Mouse (Mus musculus) midbrain, embryonic 13.5 days (tissue): ENCODE measurements around the gene Srsf2. TPM values are rescaled to one million over a fixed set of nuclear protein-coding genes. Genes with fewer than 3 reads are reported as not detected.
"Not testable (repeated sequence)": the region's sequence is repeated elsewhere in the genome, so short reads cannot be mapped to it uniquely, and the experiment has no call there.

Experiments used
- ATAC-seq: fragments of 200-750 bp; cut with Nextera tagmentation; 2 replicates; pipeline ENCODE4 v1.8.0; 2017; ENCODE audit warnings: mild to moderate bottlenecking, moderate TSS enrichment, moderate library complexity
- H3K27ac ChIP-seq: fragments of 300-500 bp; sonication (generic); 2 replicates; pipeline ENCODE4 v1.5.1; 2015; ENCODE audit warnings: inconsistent platforms, mild to moderate bottlenecking, moderate library complexity
- H3K27me3 ChIP-seq: fragments of 300-500 bp; sonication (generic); 2 replicates; pipeline ENCODE4 v1.6.1; 2015; ENCODE audit warnings: mild to moderate bottlenecking, inconsistent platforms
- H3K36me3 ChIP-seq: fragments of 300-500 bp; sonication (generic); 2 replicates; pipeline ENCODE4 v1.6.1; 2015; ENCODE audit warnings: mild to moderate bottlenecking, inconsistent platforms
- H3K4me1 ChIP-seq: fragments of 300-500 bp; sonication (generic); replicated peaks from 2 replicates; pipeline ENCODE4 v1.6.1; 2015; ENCODE audit warnings: inconsistent platforms
- H3K4me2 ChIP-seq: fragments of 300-500 bp; sonication (generic); replicated peaks from 2 replicates; pipeline ENCODE4 v1.6.1; 2015; ENCODE audit warnings: moderate library complexity, mild to moderate bottlenecking, inconsistent platforms
- H3K4me3 ChIP-seq: fragments of 300-500 bp; sonication (generic); replicated peaks from 2 replicates; pipeline ENCODE4 v1.5.1; 2015; ENCODE audit warnings: mild to moderate bottlenecking, inconsistent platforms
- H3K9ac ChIP-seq: fragments of 300-500 bp; sonication (generic); replicated peaks from 2 replicates; pipeline ENCODE4 v1.6.1; 2015; ENCODE audit warnings: mild to moderate bottlenecking, inconsistent platforms
- H3K9me3 ChIP-seq: fragments of 300-500 bp; sonication (generic); 2 replicates; pipeline ENCODE4 v1.6.1; 2016; ENCODE audit warnings: mild to moderate bottlenecking, inconsistent platforms
- WGBS: fragments of 180-500 bp; shearing (Covaris S2); methylation state at CpG from one replicate; pipeline ENCODE4 v1.1.7; 2015; 5-methylcytosine and 5-hydroxymethylcytosine counted together
- polyA plus RNA-seq: library from polyadenylated mRNA; unstranded; fragments of >200 nt; fragmentation: Nextera tagmentation; extraction: Ambion mirVana; gene quantifications from 2 replicates; pipeline ENCODE4 v1.2.1, GENCODE M21; 2015

The Srsf2 gene
- polyA plus RNA-seq, 1 experiment from 2014 or later: 659 TPM

DNA sequence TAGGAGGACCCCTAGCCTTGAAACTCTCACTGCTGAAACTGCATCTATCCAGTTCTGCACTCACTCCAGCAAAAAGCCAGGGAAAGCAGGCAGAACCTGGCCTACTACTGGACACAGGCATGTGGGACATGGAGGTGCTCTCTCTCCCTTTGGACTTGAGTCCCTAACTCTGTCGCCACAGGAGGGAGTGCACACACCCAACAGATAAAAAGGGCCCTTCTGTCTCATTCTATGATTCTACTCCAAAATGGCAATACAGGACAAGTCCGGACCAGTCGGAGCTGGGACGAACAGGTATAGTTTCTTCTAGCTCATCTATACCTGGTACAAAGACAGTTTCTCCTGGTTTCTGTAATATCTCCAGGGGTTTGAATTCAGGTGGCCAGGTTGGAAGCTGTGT, 12.1 kb downstream of the Srsf2 start:
- Histone ChIP-seq H3K4me1 (peaks cover 58% of the 10 kb centered on the region), H3K9me3 (no peaks in the 10 kb centered on the region), H3K4me2 (peak overlapping the region; percentile 90), H3K36me3 (peaks cover 55% of the 10 kb centered on the region), H3K27me3 (no peaks in the 10 kb centered on the region), H3K27ac (no peak overlapping the region), H3K9ac (peak overlapping the region; percentile 94), H3K4me3 (peak overlapping the region; percentile 80)
- no peak for ATAC-seq
- 86% methylated on average over 4 of the region's 4 CpGs for WGBS

DNA sequence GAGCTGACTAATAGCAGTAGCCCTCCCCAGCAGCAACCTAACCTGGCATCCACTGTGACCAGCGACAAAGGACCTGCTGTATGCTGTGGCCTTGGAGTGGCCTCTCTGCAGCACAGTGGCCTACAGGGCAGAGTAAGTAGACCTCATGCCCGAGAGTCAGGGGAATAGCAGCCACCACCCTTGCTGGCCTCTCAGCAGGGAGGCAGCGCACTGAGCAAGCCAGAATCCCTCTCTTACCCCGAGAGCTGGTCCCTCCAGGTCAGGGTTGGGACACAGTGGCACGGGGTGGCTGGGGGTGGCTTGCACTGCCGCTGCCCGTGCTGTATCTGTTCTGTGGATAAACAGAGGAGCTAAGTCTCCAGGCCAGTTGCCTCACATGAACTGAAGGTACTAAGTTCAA, 13.3 kb downstream of the Srsf2 start:
- Histone ChIP-seq H3K9me3 (no peaks in the 10 kb centered on the region), H3K36me3 (peaks cover 66% of the 10 kb centered on the region), H3K4me3 (no peak overlapping the region), H3K4me2 (peak overlapping the region; percentile 22), H3K27me3 (no peaks in the 10 kb centered on the region), H3K27ac (no peak overlapping the region), H3K9ac (peak overlapping the region; percentile 94; the same call in 1 of the 2 replicates), H3K4me1 (peaks cover 47% of the 10 kb centered on the region)
- WGBS: 83% methylated on average over 7 of the region's 7 CpGs
- no peak for ATAC-seq

- WGBS: 93% methylated on average over 14 of the region's 14 CpGs
- peaks cover 73% of the 10 kb centered on the region for H3K36me3 ChIP-seq
- no peak for ATAC-seq
- no peak overlapping the region for H3K4me2 ChIP-seq
- peak overlapping the region; percentile 94; the same call in 1 of the 2 replicates for H3K9ac ChIP-seq
- peaks cover 40% of the 10 kb centered on the region for H3K4me1 ChIP-seq
- no peak overlapping the region for H3K27ac ChIP-seq
- no peak overlapping the region for H3K4me3 ChIP-seq
- no peaks in the 10 kb centered on the region for H3K9me3 ChIP-seq
- H3K27me3 ChIP-seq: no peaks in the 10 kb centered on the region
Measured at GRCm38 (mm10) chr11:116838936-116839335, 14.0 kb downstream of the Srsf2 start.

GRCm38 (mm10) chr11:116837441-116837840, 15.5 kb downstream of the Srsf2 start:
- Histone ChIP-seq H3K4me2 (no peak overlapping the region), H3K9ac (no peak overlapping the region), H3K27me3 (no peaks in the 10 kb centered on the region), H3K4me1 (peaks cover 44% of the 10 kb centered on the region), H3K36me3 (peaks cover 88% of the 10 kb centered on the region), H3K4me3 (no peak overlapping the region), H3K9me3 (no peaks in the 10 kb centered on the region), H3K27ac (no peak overlapping the region)
- no peak for ATAC-seq
- WGBS: 95% methylated on average over 10 of the region's 10 CpGs

GRCm38 (mm10) chr11:116836283-116836682, 16.6 kb downstream of the Srsf2 start:
- peaks cover 93% of the 10 kb centered on the region for H3K36me3 ChIP-seq
- 95% methylated on average over 4 of the region's 4 CpGs for WGBS
- H3K9me3 ChIP-seq: no peaks in the 10 kb centered on the region
- H3K4me3 ChIP-seq: no peak overlapping the region
- H3K4me2 ChIP-seq: no peak overlapping the region
- H3K27me3 ChIP-seq: no peaks in the 10 kb centered on the region
- H3K27ac ChIP-seq: no peak overlapping the region
- peaks cover 36% of the 10 kb centered on the region for H3K4me1 ChIP-seq
- ATAC-seq: no peak
- no peak overlapping the region for H3K9ac ChIP-seq

DNA sequence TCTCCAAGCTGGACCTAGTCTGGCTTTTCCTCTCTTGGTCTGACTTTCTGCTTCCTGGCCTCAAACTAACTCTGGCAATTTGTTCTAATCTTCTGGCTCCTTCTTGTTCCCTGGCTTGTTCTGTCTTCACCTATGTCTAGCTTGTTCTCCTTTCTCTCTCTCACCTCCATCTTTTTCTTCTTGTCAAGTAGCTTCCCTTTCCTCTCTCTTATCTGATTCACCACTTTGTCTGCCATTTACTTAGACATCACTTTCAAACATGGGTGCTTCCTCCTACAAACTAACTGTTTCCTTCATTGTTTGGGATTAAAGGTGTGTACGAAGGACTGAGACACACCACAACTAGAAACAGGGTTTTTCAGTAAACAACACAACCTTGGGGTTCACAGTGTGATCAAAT, 17.9 kb downstream of the Srsf2 start:
- WGBS: 98% methylated on average over 1 of the region's 1 CpGs
- H3K4me3 ChIP-seq: no peak overlapping the region
- H3K36me3 ChIP-seq: peaks cover 83% of the 10 kb centered on the region
- no peaks in the 10 kb centered on the region for H3K9me3 ChIP-seq
- no peak for ATAC-seq
- H3K9ac ChIP-seq: no peak overlapping the region
- H3K4me1 ChIP-seq: peaks cover 23% of the 10 kb centered on the region
- no peak overlapping the region for H3K4me2 ChIP-seq
- no peaks in the 10 kb centered on the region for H3K27me3 ChIP-seq
- H3K27ac ChIP-seq: no peak overlapping the region

DNA sequence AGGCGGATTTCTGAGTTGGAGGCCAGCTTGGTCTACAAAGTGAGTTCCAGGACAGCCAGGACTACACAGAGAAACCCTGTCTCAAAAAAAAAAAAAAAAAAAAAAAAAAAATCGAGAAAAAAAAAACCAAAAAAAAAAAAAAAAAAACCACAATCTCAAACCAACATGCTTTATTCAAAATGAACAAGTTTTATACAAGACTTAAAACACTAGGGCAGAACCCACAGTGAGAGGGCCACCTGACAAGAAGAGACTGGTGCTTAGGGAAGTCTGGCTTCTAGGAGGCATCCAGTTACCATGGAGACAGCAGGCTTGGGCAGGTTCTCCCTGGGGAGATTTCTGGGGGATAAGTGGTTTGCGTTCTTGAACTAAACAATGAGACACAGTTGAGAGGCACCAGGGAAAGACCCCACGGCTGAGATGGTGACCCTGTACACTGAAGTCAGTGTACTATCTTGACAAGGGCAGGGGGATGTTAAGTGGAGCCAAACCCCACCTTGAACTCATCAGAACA, 20.7 kb downstream of the Srsf2 start:
- peak overlapping the region; percentile 65 for H3K27ac ChIP-seq
- H3K36me3 ChIP-seq: peaks cover 56% of the 10 kb centered on the region
- no peaks in the 10 kb centered on the region for H3K9me3 ChIP-seq
- H3K4me2 ChIP-seq: no peak overlapping the region
- H3K4me3 ChIP-seq: no peak overlapping the region
- peaks cover 20% of the 10 kb centered on the region for H3K4me1 ChIP-seq
- WGBS: 26% methylated on average over 3 of the region's 4 CpGs
- peak overlapping the region; percentile 28; the same call in 1 of the 2 replicates for H3K9ac ChIP-seq
- 0 out of 2 replicates have a peak, but pooled peaks have one; percentile 35 for ATAC-seq
- H3K27me3 ChIP-seq: no peaks in the 10 kb centered on the region

DNA sequence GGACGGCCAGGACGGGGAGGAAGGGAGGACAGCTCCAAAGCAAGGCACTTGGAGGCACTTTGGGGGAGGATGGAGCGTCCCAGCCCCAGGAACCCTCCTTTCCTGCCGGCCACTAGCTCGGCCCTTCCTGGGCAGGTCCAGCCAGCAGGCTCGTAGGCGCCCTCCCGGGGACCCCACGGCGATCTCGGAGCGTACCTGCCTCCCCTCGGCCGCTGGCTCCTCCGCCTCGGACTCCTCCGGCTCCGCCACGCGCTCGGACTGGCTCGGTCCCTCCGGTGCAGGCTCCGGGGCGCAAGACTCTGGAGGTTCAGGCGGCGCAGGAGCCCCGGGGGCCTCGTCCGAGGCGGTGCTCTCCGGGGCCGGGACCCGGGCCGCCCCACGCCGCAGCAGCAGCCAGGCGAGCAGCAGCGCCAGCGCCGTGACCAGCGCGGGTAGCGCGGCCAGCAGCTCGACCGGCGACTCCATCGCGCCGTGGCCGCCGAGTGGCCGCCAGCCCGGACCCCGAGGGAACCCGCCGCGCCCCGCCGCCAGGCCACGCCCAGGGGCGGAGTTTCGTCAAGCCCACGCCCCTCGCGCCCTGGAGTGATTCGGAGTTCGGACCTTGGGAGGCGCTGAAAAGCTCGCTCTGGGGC, 25.2 kb downstream of the Srsf2 start, which contains the start of gene Mxra7:
Gene Mxra7 (minus strand): TSS at position 513 of the 632 bp plus-strand sequence.
- Histone ChIP-seq H3K4me2 (peak within 1 kb of the TSS; percentile 86), H3K4me1 (peaks cover 39% of the 10 kb centered on the region), H3K4me3 (peak within 1 kb of the TSS; percentile 69), H3K9ac (peak within 1 kb of the TSS; percentile 85), H3K9me3 (no peaks in the 10 kb centered on the region), H3K27ac (peak within 1 kb of the TSS; percentile 83), H3K36me3 (peaks cover 10% of the 10 kb centered on the region), H3K27me3 (no peaks in the 10 kb centered on the region)
- under 1% methylated on average over 68 of the region's 71 CpGs for WGBS
- peak; percentile 46 for ATAC-seq

GRCm38 (mm10) chr11:116826550-116827504, 26.1 kb downstream of the Srsf2 start:
- Histone ChIP-seq H3K9ac (peak overlapping the region; percentile 85), H3K4me2 (peak overlapping the region; percentile 86), H3K4me3 (peak overlapping the region; percentile 69), H3K4me1 (peaks cover 40% of the 10 kb centered on the region), H3K27me3 (no peaks in the 10 kb centered on the region), H3K36me3 (peaks cover 8% of the 10 kb centered on the region; the same call in 1 of the 2 replicates), H3K27ac (peak overlapping the region; percentile 83), H3K9me3 (no peaks in the 10 kb centered on the region)
- peak; percentile 28; the same call in 1 of the 2 replicates for ATAC-seq
- 11% methylated on average over 17 of the region's 17 CpGs for WGBS

DNA sequence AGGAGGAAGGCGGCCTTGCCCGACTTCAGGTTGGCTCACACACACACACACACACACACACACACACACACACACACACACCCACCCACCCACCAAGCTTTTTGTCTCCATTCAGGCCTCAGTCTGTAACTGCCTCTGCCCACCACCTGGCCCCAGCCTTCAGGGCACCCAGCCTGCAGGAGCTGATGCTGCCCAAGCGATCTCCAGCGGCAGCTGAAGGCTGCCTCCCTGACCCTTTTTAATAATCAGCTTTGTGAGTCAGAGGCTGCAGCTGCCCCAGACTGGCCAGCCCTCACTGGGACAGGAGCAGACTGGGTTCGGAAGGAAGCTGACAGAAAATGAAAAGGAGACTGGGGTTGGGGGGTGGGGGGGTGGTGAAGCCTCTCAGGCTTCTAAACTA, 27.7 kb downstream of the Srsf2 start:
- Histone ChIP-seq H3K4me1 (peaks cover 54% of the 10 kb centered on the region), H3K4me3 (peak overlapping the region; percentile 9), H3K27ac (peak overlapping the region; percentile 70), H3K9me3 (no peaks in the 10 kb centered on the region), H3K27me3 (no peaks in the 10 kb centered on the region), H3K4me2 (peak overlapping the region; percentile 86), H3K9ac (0 out of 2 replicates have a peak overlapping the region, but pooled peaks have one; percentile 44), H3K36me3 (no peaks in the 10 kb centered on the region)
- ATAC-seq: no peak
- WGBS: 35% methylated on average over 5 of the region's 5 CpGs

- H3K4me3 ChIP-seq, ATAC-seq, H3K9me3 ChIP-seq, H3K27me3 ChIP-seq, H3K9ac ChIP-seq, H3K4me2 ChIP-seq, H3K36me3 ChIP-seq, H3K27ac ChIP-seq: not testable (repeated sequence)
- WGBS: 98% methylated on average over 10 of the region's 10 CpGs
- H3K4me1 ChIP-seq: peaks cover 56% of the 10 kb centered on the region
Measured at GRCm38 (mm10) chr11:116823885-116824284, 29.0 kb downstream of the Srsf2 start.

DNA sequence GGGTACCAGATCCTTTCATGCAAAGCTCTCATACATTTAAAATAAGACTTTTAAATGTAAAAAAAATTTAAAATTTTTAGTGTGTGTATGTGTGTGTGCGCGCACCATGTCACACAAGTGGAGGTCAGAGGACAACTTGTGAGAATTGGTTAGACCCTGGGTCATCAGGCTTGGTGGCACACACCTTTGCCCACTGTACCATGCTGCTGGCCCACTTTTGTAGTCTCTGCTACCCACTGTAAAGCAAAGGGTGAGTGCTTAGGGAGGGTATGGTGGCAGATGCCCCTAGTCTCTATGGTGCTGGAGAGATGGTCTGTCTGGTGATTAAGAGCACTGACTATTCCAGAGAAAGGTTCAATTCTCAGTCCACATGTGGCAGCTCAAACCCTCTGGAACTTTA, 29.6 kb downstream of the Srsf2 start:
- ATAC-seq: no peak
- no peaks in the 10 kb centered on the region for H3K27me3 ChIP-seq
- no peaks in the 10 kb centered on the region for H3K9me3 ChIP-seq
- 100% methylated on average over 2 of the region's 2 CpGs for WGBS
- no peaks in the 10 kb centered on the region for H3K36me3 ChIP-seq
- H3K4me2 ChIP-seq: no peak overlapping the region
- no peak overlapping the region for H3K4me3 ChIP-seq
- H3K27ac ChIP-seq: no peak overlapping the region
- no peak overlapping the region for H3K9ac ChIP-seq
- peaks cover 54% of the 10 kb centered on the region for H3K4me1 ChIP-seq
